Mouse (Mus musculus): Measurements from ENCODE around the gene Slc25a10.
A peak's percentile ranks its signal among the peaks of the same experiment; 100 is the strongest.

The Slc25a10 gene

GRCm38 (mm10) chr11:120485251-120485650 is 6.4 kb upstream of the Slc25a10 start:
- DNase-seq: no peak

GRCm38 (mm10) chr11:120488516-120488915 is 3.1 kb upstream of the Slc25a10 start:
- no peak for DNase-seq

DNA sequence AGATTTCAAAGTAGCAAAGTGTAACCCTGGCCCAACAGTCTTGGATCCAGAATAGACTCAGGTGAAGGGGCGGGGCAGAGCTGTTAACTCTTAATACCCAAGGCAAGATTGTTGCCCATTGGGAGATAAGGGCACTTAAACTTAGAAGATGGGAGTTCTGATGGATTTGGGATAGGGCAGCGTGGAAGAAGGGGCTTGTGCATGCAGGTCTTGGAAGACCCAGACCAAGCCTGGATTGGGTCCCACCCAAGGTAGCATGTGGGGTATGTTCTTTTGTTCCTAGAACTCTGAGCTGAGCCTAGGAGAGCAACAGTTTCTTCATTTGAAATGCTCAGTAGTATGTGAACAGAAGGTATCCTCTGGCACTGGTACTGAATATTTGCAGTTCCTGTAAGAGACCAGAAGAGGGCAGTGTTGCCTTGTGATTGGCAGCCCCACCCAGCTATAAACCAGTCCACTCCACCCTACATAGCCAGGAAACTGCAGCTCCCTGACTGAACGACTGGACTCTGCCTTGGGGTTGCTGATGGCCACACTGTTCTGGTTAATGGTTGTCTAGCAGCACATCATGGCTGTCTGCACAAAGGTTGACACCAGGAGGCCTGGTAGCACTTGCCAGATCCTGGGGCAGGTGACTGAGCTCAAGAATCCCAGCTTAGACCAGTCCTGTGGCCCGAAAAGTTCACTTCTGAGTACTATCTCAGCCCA is 2.4 kb upstream of the Slc25a10 start:
- DNase-seq: peak; percentile 71 to 79

- peak; percentile 55 to 70 for DNase-seq
Observed at GRCm38 (mm10) chr11:120490291-120491046, 1.2 kb upstream of the Slc25a10 start.

DNA sequence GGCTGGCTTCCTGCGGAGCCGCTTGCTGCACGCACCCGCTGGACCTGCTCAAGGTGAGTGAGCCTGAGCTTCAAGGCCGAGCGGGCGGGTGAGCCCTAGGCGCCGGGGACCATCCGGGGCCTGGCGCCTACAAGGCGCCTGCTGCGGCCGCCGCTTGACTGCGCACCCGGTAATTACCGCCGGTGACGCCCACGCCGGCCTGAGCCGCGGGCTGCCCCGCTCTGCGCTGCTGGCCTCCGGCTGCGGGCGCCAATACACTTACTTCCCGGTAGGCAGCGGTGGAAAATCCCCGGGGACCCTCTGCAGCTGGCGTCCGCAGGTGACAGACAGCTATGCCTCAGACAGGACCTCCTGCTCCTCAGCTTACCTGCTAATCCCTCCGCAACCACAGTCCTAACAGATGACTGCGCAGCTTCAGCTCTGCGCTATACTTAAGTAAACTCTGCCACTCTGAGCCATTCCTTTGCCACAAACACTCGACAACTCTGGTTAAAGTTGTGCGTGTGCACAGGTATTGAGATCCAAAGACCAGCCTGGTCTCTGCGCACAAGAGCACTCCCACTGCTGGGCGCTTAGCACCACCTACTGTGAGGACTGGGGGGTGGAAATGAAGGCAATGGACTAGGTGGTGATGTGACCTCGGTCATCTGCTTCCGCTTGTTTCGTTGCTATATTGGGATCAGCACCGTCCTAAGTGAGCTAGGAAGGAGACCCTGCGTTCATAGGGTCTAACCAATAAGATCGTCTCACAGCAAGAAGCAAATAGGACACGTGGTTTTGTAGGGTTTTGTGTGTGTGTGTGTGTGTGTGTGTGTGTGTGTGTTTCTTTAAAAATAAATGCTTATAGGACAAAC is 611 bp downstream of the Slc25a10 start:
- DNase-seq: peak; percentile 62 to 66

DNA sequence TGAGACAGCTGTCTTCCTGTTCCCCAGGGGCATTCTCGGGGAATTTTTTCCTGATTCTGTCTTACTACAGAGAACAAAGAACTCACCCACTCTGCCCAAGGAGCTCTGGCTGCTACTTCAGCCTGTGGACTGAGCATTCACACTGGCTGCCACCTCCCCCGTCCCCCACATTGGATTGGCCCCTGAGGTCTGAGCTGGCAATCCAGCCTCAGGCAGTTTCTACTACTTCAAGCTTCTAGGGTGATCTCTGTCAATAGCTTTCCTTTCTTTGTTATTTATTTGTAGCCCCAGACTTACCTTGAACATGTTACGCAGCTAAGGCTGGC is 1.2 kb downstream of the Slc25a10 start:
- DNase-seq: no peak

- peak in 1 of 2 experiments; percentile 45 for DNase-seq
Observed at GRCm38 (mm10) chr11:120493351-120493750, 1.7 kb downstream of the Slc25a10 start.

- DNase-seq: no peak
Observed at GRCm38 (mm10) chr11:120493911-120494310, 2.3 kb downstream of the Slc25a10 start.

DNA sequence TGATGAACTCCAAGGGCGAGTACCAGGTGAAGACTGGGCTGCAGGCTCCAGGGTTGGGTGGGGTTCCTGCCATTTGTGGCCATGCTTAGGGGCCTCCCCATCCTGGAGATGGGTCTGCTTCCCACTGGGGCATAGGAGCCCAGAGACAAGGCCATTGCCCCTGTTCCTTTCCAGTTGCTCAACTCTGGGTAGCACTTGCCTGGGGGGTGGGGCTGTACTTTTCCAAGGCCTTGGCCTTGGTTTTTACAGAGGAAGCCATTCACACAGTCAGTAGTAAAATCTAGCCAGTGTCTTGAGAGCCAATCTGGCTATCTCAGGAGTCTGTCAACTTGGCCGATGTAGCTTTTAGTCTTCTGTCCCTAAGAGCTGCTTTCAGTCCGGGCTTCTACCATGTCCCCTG is 5.8 kb downstream of the Slc25a10 start:
- no peak for DNase-seq

- DNase-seq: no peak
Observed at GRCm38 (mm10) chr11:120498226-120498625, 6.6 kb downstream of the Slc25a10 start.

- DNase-seq: no peak
Observed at GRCm38 (mm10) chr11:120498891-120499290, 7.3 kb downstream of the Slc25a10 start.

- DNase-seq: no peak
Observed at GRCm38 (mm10) chr11:120499894-120500293, 8.3 kb downstream of the Slc25a10 start.

DNA sequence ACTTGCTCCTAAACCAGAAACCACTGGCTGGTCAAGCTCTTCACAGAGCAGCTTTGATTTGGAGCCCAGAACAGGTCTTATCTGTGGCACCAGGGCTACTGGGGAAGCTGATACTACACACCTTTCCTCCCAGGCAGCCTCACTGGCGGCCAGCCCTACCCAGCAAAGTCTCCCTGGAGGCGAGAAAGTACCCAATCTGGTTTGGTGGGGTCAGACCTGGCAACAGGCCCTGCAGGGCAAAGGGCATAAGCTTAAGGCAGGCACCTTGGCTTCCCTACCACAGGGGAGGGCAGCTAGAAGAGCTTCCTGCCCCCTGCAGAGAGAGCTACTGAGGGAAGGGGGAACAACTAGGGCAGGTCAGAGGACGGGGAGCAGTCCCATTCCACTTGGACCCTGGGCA is 8.7 kb downstream of the Slc25a10 start:
- DNase-seq: peak; percentile 86 to 92

- no peak for DNase-seq
Observed at GRCm38 (mm10) chr11:120501018-120501417, 9.4 kb downstream of the Slc25a10 start.

DNA sequence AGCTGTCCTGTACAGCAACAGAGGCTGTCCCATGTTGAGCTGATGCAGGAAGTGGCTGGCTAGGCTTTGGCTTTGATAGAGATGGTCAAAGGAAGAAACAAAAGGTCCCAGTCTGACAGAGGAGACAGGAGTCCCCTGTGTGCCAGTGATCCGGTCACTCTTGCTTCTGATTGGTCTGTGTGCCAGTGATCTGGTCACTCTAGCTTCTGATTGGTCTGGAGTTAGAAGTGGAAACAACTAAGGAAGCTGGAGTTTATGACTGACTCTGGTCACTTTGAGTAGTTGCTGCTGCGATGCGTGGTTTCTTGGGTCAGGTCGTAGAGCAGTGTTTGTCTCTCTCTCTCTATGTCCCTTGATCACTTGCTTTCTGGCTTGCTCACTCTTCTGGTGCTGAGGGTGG is 10.1 kb downstream of the Slc25a10 start:
- DNase-seq: no peak

- DNase-seq: no peak
Observed at GRCm38 (mm10) chr11:120505661-120506060, 14.0 kb downstream of the Slc25a10 start.

DNA sequence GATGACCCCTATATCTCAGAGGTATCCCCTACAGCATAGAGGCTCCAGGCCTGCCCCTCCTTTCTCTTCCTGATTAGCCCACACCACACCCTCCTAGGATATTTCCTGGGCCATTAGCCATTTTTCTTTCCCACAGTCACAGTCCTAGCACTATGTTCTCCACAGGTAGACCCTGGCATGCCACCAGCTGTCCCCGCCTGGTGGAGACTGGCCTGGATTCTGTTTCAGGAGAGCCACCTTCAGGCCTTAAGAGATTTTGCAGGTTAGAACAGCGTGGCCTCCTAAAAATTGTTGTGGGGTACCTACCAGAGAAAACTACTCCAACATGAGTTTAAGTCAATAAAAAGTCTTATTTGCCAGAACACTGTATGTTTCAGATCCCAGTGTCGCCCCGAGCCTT is 15.3 kb downstream of the Slc25a10 start:
- peak; percentile 66 to 81 for DNase-seq

GRCm38 (mm10) chr11:120507611-120508289 is 16.1 kb downstream of the Slc25a10 start:
- peak; percentile 64 to 83 for DNase-seq

GRCm38 (mm10) chr11:120508290-120508870 is 16.7 kb downstream of the Slc25a10 start:
- no peak for DNase-seq

DNA sequence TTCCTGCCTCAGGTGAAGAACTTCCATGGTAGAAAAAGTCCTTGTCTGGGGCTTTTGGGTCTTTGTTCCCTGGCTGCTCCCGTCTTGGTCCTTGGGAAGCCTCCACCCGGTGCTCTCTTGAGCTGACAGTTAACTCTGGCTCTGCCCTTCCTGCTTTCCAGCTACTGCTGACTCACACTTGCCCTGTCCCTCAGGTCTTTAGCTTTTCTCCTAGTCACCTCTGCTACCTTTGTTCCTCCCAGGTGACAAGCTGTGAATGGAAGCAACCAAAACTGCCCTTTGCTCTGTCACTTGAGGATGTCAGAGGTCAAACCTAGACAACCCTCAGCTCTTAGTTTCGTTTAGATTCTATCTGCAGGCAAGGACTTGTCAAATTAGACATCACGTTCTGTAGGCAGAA is 18.3 kb downstream of the Slc25a10 start:
- DNase-seq: no peak

GRCm38 (mm10) chr11:120510375-120511030 is 18.9 kb downstream of the Slc25a10 start:
- no peak for DNase-seq
